Mouse (Mus musculus) hindbrain, embryonic 14.5 days (tissue): ENCODE measurements around the gene Gtf2ird2. TPM values are rescaled to one million over a fixed set of nuclear protein-coding genes. Genes with fewer than 3 reads are reported as not detected.
A peak's percentile ranks its signal among the peaks of the same experiment; 100 is the strongest.

Experiments
- ATAC-seq: fragments of 200-750 bp; cut with Nextera tagmentation; 2 replicates; pipeline ENCODE4 v1.8.0; 2017; ENCODE audit warnings: moderate number of reproducible peaks, mild to moderate bottlenecking, moderate TSS enrichment, moderate library complexity; ENCODE audit not compliant: low FRiP score
- DNase-seq: peaks from one replicate; pipeline ENCODE4 v3.0.0-alpha.2; 2015; ENCODE audit warnings: low spot score
- H3K27ac ChIP-seq: fragments of 300-500 bp; sonication (generic); 2 replicates; pipeline ENCODE4 v1.5.1; 2014; ENCODE audit warnings: mild to moderate bottlenecking, moderate library complexity
- H3K27me3 ChIP-seq: fragments of 300-500 bp; sonication (generic); 2 replicates; pipeline ENCODE4 v1.6.1; 2014; ENCODE audit warnings: mild to moderate bottlenecking, low read length, mixed read lengths; ENCODE audit not compliant: control insufficient read depth, insufficient read depth
- H3K36me3 ChIP-seq: fragments of 300-500 bp; sonication (generic); replicated peaks from 2 replicates; pipeline ENCODE4 v1.6.1; 2014; ENCODE audit not compliant: control insufficient read depth, insufficient read depth
- H3K4me1 ChIP-seq: fragments of 300-500 bp; sonication (generic); replicated peaks from 2 replicates; pipeline ENCODE4 v1.6.1; 2014; ENCODE audit warnings: antibody characterized with exemption, low read length, mixed read lengths; ENCODE audit not compliant: control insufficient read depth, insufficient read depth
- H3K4me2 ChIP-seq: fragments of 300-500 bp; sonication (generic); replicated peaks from 2 replicates; pipeline ENCODE4 v1.6.1; 2014; ENCODE audit warnings: mild to moderate bottlenecking, moderate library complexity
- H3K4me3 ChIP-seq: fragments of 300-500 bp; sonication (generic); replicated peaks from 2 replicates; pipeline ENCODE4 v1.5.1; 2014; ENCODE audit warnings: mild to moderate bottlenecking, low read length
- H3K9ac ChIP-seq: fragments of 300-500 bp; sonication (generic); 2 replicates; pipeline ENCODE4 v1.6.1; 2014
- H3K9me3 ChIP-seq: fragments of 300-500 bp; sonication (generic); 2 replicates; pipeline ENCODE4 v1.6.1; 2016; ENCODE audit warnings: low read length; ENCODE audit not compliant: control insufficient read depth
- WGBS: fragments of 180-500 bp; shearing (Covaris S2); extraction: QIAGEN DNeasy Blood & Tissue Kit; methylation state at CpG from one replicate; pipeline ENCODE4 v1.1.7; 2014; 5-methylcytosine and 5-hydroxymethylcytosine counted together
- polyA plus RNA-seq: library from polyadenylated mRNA; unstranded; fragments of >200 nt; fragmentation: Nextera tagmentation; extraction: Ambion mirVana; gene quantifications from 2 replicates; pipeline ENCODE4 v1.2.1, GENCODE M21; 2014

Gtf2ird2 gene
- polyA plus RNA-seq, 1 experiment from 2014 or later, result 11.6 TPM

- Histone ChIP-seq H3K27ac (peak within 1 kb of the TSS; percentile 53), H3K9me3 (no peaks in the 10 kb centered on the region), H3K27me3 (no peaks in the 10 kb centered on the region), H3K4me3 (peak within 1 kb of the TSS; percentile 81), H3K4me1 (peaks cover 7% of the 10 kb centered on the region), H3K9ac (peak within 1 kb of the TSS; percentile 60), H3K4me2 (peak within 1 kb of the TSS; percentile 79), H3K36me3 (no peaks in the 10 kb centered on the region)
- WGBS, result under 1% methylated on average over 72 of the region's 72 CpGs
- ATAC-seq (peak; percentile 89), DNase-seq (peak; percentile 89)
Observed at GRCm38 (mm10) chr5:134176169-134176881, 7.5 kb upstream of the Gtf2ird2 start, which contains the start of gene Rcc1l. Gene Rcc1l (minus strand): TSS chr5:134176774.

DNA sequence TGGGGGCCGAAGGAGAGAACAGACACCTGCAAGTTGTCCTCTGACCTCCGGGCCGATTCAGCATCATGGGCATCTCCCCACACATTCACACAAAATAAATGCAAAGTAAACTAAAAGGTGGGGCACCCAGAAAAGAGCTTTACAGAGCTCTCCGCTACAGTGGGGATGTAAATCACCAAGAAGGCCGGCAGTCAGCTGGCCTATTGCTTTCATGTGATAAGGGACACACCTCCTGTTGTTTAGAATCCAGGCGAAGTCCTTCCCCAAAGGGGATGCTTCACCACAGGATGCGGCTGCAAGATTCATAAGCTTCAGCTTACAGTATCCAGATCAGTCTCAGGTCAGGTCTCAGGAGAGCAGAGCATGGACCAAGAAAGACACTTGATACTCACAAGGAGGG lies 5.3 kb upstream of the Gtf2ird2 start:
- H3K9ac ChIP-seq, result no peak overlapping the region
- DNase-seq, result no peak
- no peaks in the 10 kb centered on the region for H3K27me3 ChIP-seq
- ATAC-seq, result no peak
- peaks cover 22% of the 10 kb centered on the region for H3K4me1 ChIP-seq
- H3K36me3 ChIP-seq, result no peaks in the 10 kb centered on the region
- H3K4me2 ChIP-seq, result no peak overlapping the region
- no peak overlapping the region for H3K27ac ChIP-seq
- H3K9me3 ChIP-seq, result no peaks in the 10 kb centered on the region
- no peak overlapping the region for H3K4me3 ChIP-seq
- WGBS, result 86% methylated on average over 7 of the region's 7 CpGs

DNA sequence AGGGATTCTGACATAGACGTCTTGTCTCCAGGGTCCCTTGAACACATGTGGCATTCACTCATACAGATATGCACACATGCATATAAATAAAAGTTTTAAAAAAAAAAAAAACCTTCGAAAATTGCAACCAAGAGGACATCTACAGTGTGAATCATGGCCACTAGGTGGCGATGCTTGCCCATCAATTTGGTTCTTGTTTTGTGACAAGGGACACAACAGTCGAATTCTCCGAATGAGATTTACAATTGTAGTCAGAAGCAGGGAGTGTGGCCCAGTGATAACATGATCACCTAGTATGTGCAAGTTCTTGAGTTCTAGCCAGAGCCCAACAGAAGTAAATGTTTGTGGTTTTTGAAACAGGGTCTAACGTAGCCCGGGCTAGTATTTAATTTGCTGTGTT lies 3.9 kb upstream of the Gtf2ird2 start:
- no peak for ATAC-seq
- H3K27ac ChIP-seq, result no peak overlapping the region
- H3K9ac ChIP-seq, result no peak overlapping the region
- no peaks in the 10 kb centered on the region for H3K9me3 ChIP-seq
- H3K4me2 ChIP-seq, result no peak overlapping the region
- no peak overlapping the region for H3K4me3 ChIP-seq
- DNase-seq, result peak; percentile 95
- no peaks in the 10 kb centered on the region for H3K27me3 ChIP-seq
- no peaks in the 10 kb centered on the region for H3K36me3 ChIP-seq
- WGBS, result 23% methylated on average over 7 of the region's 7 CpGs
- H3K4me1 ChIP-seq, result peaks cover 22% of the 10 kb centered on the region

DNA sequence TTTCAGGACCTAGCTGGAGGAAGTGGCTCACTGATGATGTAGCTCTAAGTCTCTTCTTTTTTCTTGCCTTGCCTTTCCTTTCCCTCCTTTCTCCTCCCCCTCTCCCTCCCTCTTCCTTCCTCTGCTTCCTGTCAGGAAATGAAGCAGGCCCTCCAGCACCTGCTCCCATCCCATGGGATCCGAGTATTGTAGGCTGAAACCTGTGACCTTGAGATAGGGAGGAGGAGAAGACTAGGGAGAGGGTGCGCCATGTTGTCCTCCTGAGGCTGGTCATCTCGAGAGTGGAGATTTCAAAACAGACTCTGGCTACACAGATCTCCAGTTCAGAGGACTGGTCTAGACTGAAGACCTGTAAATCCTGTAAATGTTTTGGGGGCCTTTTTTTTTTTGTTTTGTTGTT lies 1.6 kb upstream of the Gtf2ird2 start:
- DNase-seq, result no peak
- Histone ChIP-seq H3K4me1 (peaks cover 15% of the 10 kb centered on the region), H3K36me3 (no peaks in the 10 kb centered on the region), H3K9me3 (no peaks in the 10 kb centered on the region), H3K4me3 (no peak overlapping the region), H3K27ac (no peak overlapping the region), H3K4me2 (no peak overlapping the region), H3K27me3 (no peaks in the 10 kb centered on the region), H3K9ac (no peak overlapping the region)
- ATAC-seq, result no peak
- 49% methylated on average over 3 of the region's 3 CpGs for WGBS

DNA sequence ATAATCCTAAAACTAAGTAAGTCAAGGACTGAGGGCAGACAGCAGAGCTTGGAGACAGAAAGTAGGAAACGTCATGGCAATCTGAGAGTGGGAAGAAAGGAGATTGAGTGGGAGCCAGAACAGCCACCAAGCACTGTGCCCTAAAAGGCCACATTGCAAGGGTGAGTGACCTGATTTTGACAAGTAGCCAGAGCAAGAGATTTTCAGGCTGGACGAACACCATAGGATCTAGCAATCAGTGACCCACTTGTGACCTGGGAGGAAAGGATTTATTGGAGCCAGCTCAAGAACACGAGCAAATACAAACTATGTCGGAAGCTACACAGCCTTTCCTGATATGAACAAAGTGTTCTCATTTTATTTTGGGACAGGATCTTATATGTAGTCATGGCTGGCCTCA lies 1.1 kb upstream of the Gtf2ird2 start:
- Histone ChIP-seq H3K4me2 (peak overlapping the region; percentile 59), H3K4me3 (peak overlapping the region; percentile 59; the same call in 1 of the 2 replicates), H3K9me3 (no peaks in the 10 kb centered on the region), H3K36me3 (no peaks in the 10 kb centered on the region), H3K4me1 (peaks cover 15% of the 10 kb centered on the region), H3K27me3 (no peaks in the 10 kb centered on the region), H3K9ac (peak overlapping the region; percentile 73), H3K27ac (no peak overlapping the region)
- 67% methylated on average over 4 of the region's 4 CpGs for WGBS
- ATAC-seq, result no peak
- DNase-seq, result no peak

DNA sequence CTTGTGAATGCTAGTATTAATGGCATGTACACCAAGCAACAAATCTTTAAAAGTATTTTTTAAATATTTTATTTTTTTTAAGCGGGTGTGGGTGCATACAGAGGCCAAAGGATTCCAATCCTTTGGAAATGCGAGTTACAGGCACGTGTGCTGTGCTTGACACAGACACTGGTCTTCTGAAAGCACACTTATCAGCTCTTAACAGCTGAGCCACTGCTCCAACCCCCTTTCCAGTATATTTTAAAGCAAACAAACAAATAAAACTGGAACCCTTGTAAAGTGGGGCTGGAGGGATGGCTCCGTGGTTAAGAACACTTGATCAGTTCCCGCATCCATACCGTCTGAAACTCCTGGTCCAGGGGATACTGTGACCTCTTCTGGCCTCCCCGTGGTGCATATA lies 657 bp upstream of the Gtf2ird2 start:
- WGBS, result 59% methylated on average over 7 of the region's 7 CpGs
- DNase-seq (no peak), ATAC-seq (no peak)
- no peaks in the 10 kb centered on the region for H3K36me3 ChIP-seq
- peak overlapping the region; percentile 96 for H3K27ac ChIP-seq
- peak overlapping the region; percentile 59 for H3K4me3 ChIP-seq
- no peaks in the 10 kb centered on the region for H3K9me3 ChIP-seq
- H3K4me2 ChIP-seq, result peak overlapping the region; percentile 59
- H3K4me1 ChIP-seq, result peaks cover 15% of the 10 kb centered on the region
- H3K9ac ChIP-seq, result peak overlapping the region; percentile 73
- no peaks in the 10 kb centered on the region for H3K27me3 ChIP-seq

- DNase-seq, result no peak
- Histone ChIP-seq H3K9ac (no peak overlapping the region), H3K4me3 (no peak overlapping the region), H3K27me3 (no peaks in the 10 kb centered on the region), H3K27ac (no peak overlapping the region), H3K4me2 (no peak overlapping the region), H3K4me1 (peaks cover 15% of the 10 kb centered on the region), H3K9me3 (no peaks in the 10 kb centered on the region), H3K36me3 (no peaks in the 10 kb centered on the region)
- no peak for ATAC-seq
- 93% methylated on average over 3 of the region's 3 CpGs for WGBS
Observed at GRCm38 (mm10) chr5:134186059-134186458, 2.2 kb downstream of the Gtf2ird2 start.

DNA sequence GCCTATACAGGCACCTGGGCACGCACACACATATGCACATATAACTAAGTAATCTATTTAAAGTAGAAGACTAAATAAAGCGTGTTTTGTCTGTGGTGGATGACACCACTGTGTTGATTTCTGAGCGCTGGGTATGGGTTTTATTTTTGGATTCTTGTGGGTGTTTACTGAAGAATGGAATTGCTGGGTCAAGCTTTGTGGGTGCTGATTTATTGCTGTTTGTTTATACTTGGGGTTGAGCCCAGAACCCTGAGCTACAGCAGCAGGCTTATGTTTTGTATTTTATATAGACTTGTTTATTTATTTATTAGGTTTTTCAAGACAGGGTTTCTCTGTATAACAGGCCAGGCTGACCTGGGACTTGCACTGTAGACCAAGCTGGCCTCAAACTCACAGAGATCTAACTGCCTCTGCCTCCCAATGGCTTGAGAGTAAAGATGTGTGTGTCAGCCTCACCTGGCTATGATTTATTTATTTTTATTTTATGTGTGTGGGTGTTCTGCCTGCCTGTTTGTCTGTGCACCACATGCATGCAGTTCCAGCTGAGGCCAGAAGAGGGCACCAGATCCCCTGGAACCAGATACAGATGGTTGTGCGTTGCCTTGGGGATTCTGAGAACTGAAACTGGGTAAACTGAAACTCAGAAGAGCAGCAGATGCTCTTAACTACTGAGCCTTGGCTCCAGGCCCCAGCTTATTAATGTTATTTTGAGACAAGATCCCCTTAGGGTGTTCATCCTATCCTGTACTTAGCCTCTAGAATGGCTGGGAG lies 3.3 kb downstream of the Gtf2ird2 start:
- H3K4me2 ChIP-seq, result no peak overlapping the region
- 77% methylated on average over 4 of the region's 4 CpGs for WGBS
- no peak overlapping the region for H3K4me3 ChIP-seq
- H3K9me3 ChIP-seq, result no peaks in the 10 kb centered on the region
- H3K36me3 ChIP-seq, result no peaks in the 10 kb centered on the region
- no peak overlapping the region for H3K9ac ChIP-seq
- peaks cover 13% of the 10 kb centered on the region for H3K4me1 ChIP-seq
- no peak for ATAC-seq
- H3K27ac ChIP-seq, result no peak overlapping the region
- no peak for DNase-seq
- H3K27me3 ChIP-seq, result no peaks in the 10 kb centered on the region

GRCm38 (mm10) chr5:134188571-134188970 lies 4.8 kb downstream of the Gtf2ird2 start:
- no peaks in the 10 kb centered on the region for H3K4me1 ChIP-seq
- H3K9me3 ChIP-seq, result no peaks in the 10 kb centered on the region
- 84% methylated on average over 7 of the region's 7 CpGs for WGBS
- no peak overlapping the region for H3K9ac ChIP-seq
- H3K27me3 ChIP-seq, result no peaks in the 10 kb centered on the region
- ATAC-seq (no peak), DNase-seq (no peak)
- H3K4me3 ChIP-seq, result no peak overlapping the region
- H3K27ac ChIP-seq, result no peak overlapping the region
- no peak overlapping the region for H3K4me2 ChIP-seq
- peaks cover 7% of the 10 kb centered on the region; the same call in 1 of the 2 replicates for H3K36me3 ChIP-seq
